Mouse (Mus musculus) heart, postnatal 0 days (tissue): ENCODE results near the gene Gal3st3. TPM values are rescaled to one million over a fixed set of nuclear protein-coding genes. Genes with fewer than 3 reads are reported as not detected.

Experiments used
- ATAC-seq: fragments of 200-750 bp; cut with Nextera tagmentation; 2 replicates; pipeline ENCODE4 v1.8.0; 2017; ENCODE audit warnings: low read depth, moderate number of reproducible peaks, moderate library complexity; ENCODE audit not compliant: insufficient read depth
- DNase-seq: peaks from one replicate; pipeline ENCODE4 v3.0.0-alpha.2; 2016; ENCODE audit warnings: low spot score
- H3K27ac ChIP-seq: fragments of 300-500 bp; sonication (generic); 2 replicates; pipeline ENCODE4 v1.5.1; 2014; ENCODE audit warnings: low read depth, mild to moderate bottlenecking
- H3K27me3 ChIP-seq: fragments of 300-500 bp; sonication (generic); 2 replicates; pipeline ENCODE4 v1.6.1; 2014; ENCODE audit warnings: low read length, mixed read lengths; ENCODE audit not compliant: control insufficient read depth, insufficient read depth
- H3K36me3 ChIP-seq: fragments of 300-500 bp; sonication (generic); replicated peaks from 2 replicates; pipeline ENCODE4 v1.6.1; 2014; ENCODE audit warnings: low read length, mixed read lengths; ENCODE audit not compliant: control insufficient read depth, insufficient read depth
- H3K4me1 ChIP-seq: fragments of 300-500 bp; sonication (generic); 2 replicates; pipeline ENCODE4 v1.6.1; 2014; ENCODE audit warnings: antibody characterized with exemption; ENCODE audit not compliant: control insufficient read depth, insufficient read depth
- H3K4me2 ChIP-seq: fragments of 300-500 bp; sonication (generic); 2 replicates; pipeline ENCODE4 v1.6.1; 2014; ENCODE audit warnings: low read depth, mild to moderate bottlenecking, low read length, moderate library complexity
- H3K4me3 ChIP-seq: fragments of 300-500 bp; sonication (generic); 2 replicates; pipeline ENCODE4 v1.5.1; 2014; ENCODE audit warnings: low read depth, low read length
- H3K9ac ChIP-seq: fragments of 300-500 bp; sonication (generic); replicated peaks from 2 replicates; pipeline ENCODE4 v1.6.1; 2014; ENCODE audit warnings: low read depth, low read length, mixed read lengths
- H3K9me3 ChIP-seq: fragments of 300-500 bp; sonication (generic); replicated peaks from 2 replicates; pipeline ENCODE4 v1.6.1; 2016; ENCODE audit warnings: low read length; ENCODE audit not compliant: control insufficient read depth
- CTCF ChIP-seq: IDR thresholded peaks from 2 replicates; pipeline ENCODE4 v1.5.1; 2016; ENCODE audit warnings: antibody characterized with exemption, control low read depth, low read depth
- EP300 ChIP-seq: IDR thresholded peaks from 2 replicates; pipeline ENCODE4 v1.6.1; 2016; ENCODE audit warnings: antibody characterized with exemption, low read depth
- WGBS: fragments of 180-500 bp; shearing (Covaris S2); extraction: QIAGEN DNeasy Blood & Tissue Kit; methylation state at CpG from one replicate; pipeline ENCODE4 v1.1.7; 2014; 5-methylcytosine and 5-hydroxymethylcytosine counted together
- polyA plus RNA-seq: library from polyadenylated mRNA; unstranded; fragments of >200 nt; fragmentation: Nextera tagmentation; extraction: Ambion mirVana; gene quantifications from 2 replicates; pipeline ENCODE4 v1.2.1, GENCODE M21; 2015
- total RNA-seq: library from RNA; depleted of rRNA; stranded (reverse); fragments of >200 nt; gene quantifications from 2 replicates; pipeline ENCODE4 v1.2.3, GENCODE M21; 2014; ENCODE audit warnings: low replicate concordance

The Gal3st3 gene
- total and polyA plus RNA-seq, 2 experiments from 2014 or later, result 4.0 to 5.1 TPM

GRCm38 (mm10) chr19:5269392-5269791 lies 28.7 kb upstream of the Gal3st3 start:
- H3K27ac ChIP-seq, result no peak overlapping the region
- no peak overlapping the region for H3K4me3 ChIP-seq
- peaks cover 4% of the 10 kb centered on the region; the same call in 1 of the 2 replicates for H3K36me3 ChIP-seq
- H3K27me3 ChIP-seq, result no peaks in the 10 kb centered on the region
- DNase-seq (no peak), ATAC-seq (no peak)
- no peak overlapping the region for H3K4me2 ChIP-seq
- no peak overlapping the region for H3K9ac ChIP-seq
- no peaks in the 10 kb centered on the region for H3K9me3 ChIP-seq
- TF ChIP-seq EP300, result no peak
- TF ChIP-seq CTCF, result no peak
- H3K4me1 ChIP-seq, result peaks cover 15% of the 10 kb centered on the region
- 40% methylated on average over 5 of the region's 5 CpGs for WGBS

DNA sequence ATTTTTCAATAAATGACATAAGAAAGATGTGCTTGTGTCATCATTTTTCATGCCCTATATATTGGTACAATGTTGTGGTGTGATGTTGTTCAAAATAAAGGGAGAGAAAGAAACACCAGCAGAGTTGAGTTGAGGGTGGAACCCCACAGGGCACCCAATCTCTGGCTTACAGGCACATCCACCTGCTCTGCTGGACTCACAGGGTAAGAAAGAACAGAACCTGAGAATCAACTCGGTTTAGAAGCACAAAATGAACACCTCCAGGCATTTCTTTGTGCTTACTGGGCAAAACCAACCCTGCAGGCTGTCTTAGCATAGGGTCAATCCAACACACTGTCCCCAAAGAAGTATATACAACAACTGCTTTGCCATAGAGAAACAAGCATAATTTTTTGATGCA lies 26.7 kb upstream of the Gal3st3 start:
- 43% methylated on average over 1 of the region's 1 CpGs for WGBS
- ATAC-seq (no peak), DNase-seq (no peak)
- no peak overlapping the region for H3K9ac ChIP-seq
- peak overlapping the region; percentile 98 for H3K4me2 ChIP-seq
- H3K36me3 ChIP-seq, result peaks cover 20% of the 10 kb centered on the region
- no peaks in the 10 kb centered on the region for H3K27me3 ChIP-seq
- H3K4me3 ChIP-seq, result peak overlapping the region; percentile 80; the same call in 1 of the 2 replicates
- H3K27ac ChIP-seq, result no peak overlapping the region
- peaks cover 16% of the 10 kb centered on the region for H3K4me1 ChIP-seq
- TF ChIP-seq EP300, result no peak
- H3K9me3 ChIP-seq, result no peaks in the 10 kb centered on the region

- Histone ChIP-seq H3K4me2 (peak overlapping the region; percentile 98), H3K4me3 (peak overlapping the region; percentile 80), H3K36me3 (peaks cover 22% of the 10 kb centered on the region), H3K9me3 (no peaks in the 10 kb centered on the region), H3K4me1 (peaks cover 16% of the 10 kb centered on the region), H3K27ac (peak overlapping the region; percentile 93), H3K9ac (peak overlapping the region; percentile 79), H3K27me3 (no peaks in the 10 kb centered on the region)
- WGBS, result under 1% methylated on average over 30 of the region's 30 CpGs
- ATAC-seq (peak; percentile 28), DNase-seq (no peak)
- TF ChIP-seq EP300 (no peak), CTCF (no peak)
These were observed 25.8 kb upstream of the Gal3st3 start for GRCm38 (mm10) chr19:5272326-5272795.

DNA sequence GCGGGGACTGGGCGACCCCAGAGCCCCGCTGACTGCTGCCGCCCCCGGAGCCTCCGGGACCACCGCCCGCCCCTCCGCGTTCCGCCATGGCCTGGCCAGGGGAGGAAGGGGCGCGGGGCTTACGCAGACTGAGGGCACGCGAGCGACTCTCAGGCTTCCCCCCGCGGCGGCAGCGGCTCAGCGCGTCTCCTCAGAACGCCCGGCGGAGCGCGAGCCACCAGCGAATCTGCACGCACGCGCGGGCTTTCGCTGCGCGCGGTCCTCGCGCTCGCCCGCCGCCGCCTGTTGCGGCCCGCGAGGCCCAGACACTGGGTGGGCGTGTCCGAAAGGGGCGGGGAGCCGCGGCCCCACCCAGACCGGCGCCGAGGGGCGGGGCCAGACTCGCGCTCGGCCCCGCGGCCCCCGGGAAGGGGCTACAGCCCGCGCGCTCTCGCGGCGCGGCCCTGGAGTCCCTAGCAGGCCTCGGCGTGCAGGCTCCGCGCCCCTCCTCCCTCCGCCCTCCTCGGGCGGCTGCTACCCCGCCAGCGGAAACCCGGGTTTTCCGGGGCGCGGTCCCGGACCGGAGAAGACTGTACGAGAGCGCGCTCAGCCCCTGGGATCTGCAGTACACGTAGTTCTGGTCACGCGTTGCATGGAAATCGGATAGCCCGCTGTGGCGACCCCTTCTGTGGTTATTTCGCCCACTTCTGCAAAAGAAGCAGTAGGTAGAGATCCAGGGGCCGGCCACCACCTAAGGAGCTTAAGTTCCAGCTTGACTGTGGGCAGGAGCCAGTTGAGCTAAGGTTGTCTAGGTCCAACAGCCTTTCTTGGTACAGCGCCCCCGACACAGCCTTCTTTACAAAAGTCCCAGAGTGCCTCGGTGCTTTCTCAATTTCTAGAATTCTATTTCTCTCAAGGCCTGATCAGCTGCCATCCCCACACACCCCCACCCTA lies 25.1 kb upstream of the Gal3st3 start, which contains the start of gene Pacs1:
Pacs1 (minus strand) TSS at position 319 of the 933 bp plus-strand sequence.
- Histone ChIP-seq H3K4me2 (peak within 1 kb of the TSS; percentile 98), H3K4me3 (peak within 1 kb of the TSS; percentile 80), H3K27me3 (no peaks in the 10 kb centered on the region), H3K27ac (peak within 1 kb of the TSS; percentile 93), H3K9me3 (no peaks in the 10 kb centered on the region), H3K4me1 (peaks cover 14% of the 10 kb centered on the region), H3K9ac (peak within 1 kb of the TSS; percentile 79), H3K36me3 (peaks cover 29% of the 10 kb centered on the region)
- ATAC-seq, result peak; percentile 92
- peak; percentile 91 for DNase-seq
- under 1% methylated on average over 80 of the region's 97 CpGs for WGBS
- no peak for TF ChIP-seq CTCF
- no peak for TF ChIP-seq EP300

GRCm38 (mm10) chr19:5273916-5274315 lies 24.2 kb upstream of the Gal3st3 start:
- DNase-seq, result no peak
- 30% methylated on average over 4 of the region's 4 CpGs for WGBS
- H3K27me3 ChIP-seq, result no peaks in the 10 kb centered on the region

More at GRCm38 (mm10) chr19:5273916-5274315, 24.2 kb upstream of the Gal3st3 start:
- Histone ChIP-seq H3K36me3 (peaks cover 38% of the 10 kb centered on the region), H3K27ac (peak overlapping the region; percentile 93), H3K9ac (peak overlapping the region; percentile 79; the same call in 1 of the 2 replicates), H3K4me3 (no peak overlapping the region), H3K4me2 (no peak overlapping the region; the same call in 1 of the 2 replicates), H3K9me3 (no peaks in the 10 kb centered on the region), H3K4me1 (peaks cover 12% of the 10 kb centered on the region)
- no peak for ATAC-seq
- TF ChIP-seq EP300 (no peak), CTCF (no peak)
